Mouse (Mus musculus): ENCODE data around the gene Dop1b. TPM values are rescaled to one million over a fixed set of nuclear protein-coding genes. Genes with fewer than 3 reads are reported as not detected.
"Not testable (repeated sequence)": the region's sequence is repeated elsewhere in the genome, so short reads cannot be mapped to it uniquely, and the experiment has no call there.

Gene Dop1b
- polyA plus RNA-seq, 1 experiment = 63.3 TPM

GRCm38 (mm10) chr16:93766956-93767355, 55.3 kb downstream of the Dop1b start:
- TF ChIP-seq POLR2A (IDR thresholded peaks at IDR 0.05; ENCODE audit: borderline replicate concordance, extremely low read depth, insufficient read depth, insufficient read length, poor library complexity, severe bottlenecking) (no peak), CTCF (IDR thresholded peaks at IDR 0.05; ENCODE audit: borderline replicate concordance, extremely low read depth, insufficient read depth, insufficient read length) (peak; percentile 52; the same call in 1 of the 2 replicates)
- peak; percentile 49 for DNase-seq (ENCODE audit: low read depth)

DNA sequence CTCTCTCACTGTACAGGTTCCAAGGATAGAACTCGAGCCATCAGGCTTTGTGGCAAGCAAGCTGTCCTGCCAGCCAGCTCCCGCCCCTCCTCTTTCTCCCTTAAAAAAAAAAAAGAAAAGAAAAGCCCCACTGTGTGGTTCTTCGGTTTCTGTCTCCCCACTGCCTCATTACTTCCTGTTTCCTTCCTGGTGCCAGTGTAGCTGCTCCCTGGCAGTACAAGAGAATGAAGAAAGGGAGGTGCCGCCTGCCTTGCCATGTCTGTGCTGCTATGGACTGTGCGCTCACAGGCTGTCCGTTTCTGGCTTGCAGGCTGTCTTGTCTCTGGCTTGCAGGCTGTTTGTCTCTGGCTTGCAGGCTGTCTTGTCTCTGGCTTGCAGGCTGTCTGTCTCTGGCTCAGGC, 55.8 kb downstream of the Dop1b start:
- TF ChIP-seq POLR2A (IDR thresholded peaks at IDR 0.05; ENCODE audit: borderline replicate concordance, extremely low read depth, insufficient read depth, insufficient read length, poor library complexity, severe bottlenecking) (no peak), CTCF (IDR thresholded peaks at IDR 0.05; ENCODE audit: borderline replicate concordance, extremely low read depth, insufficient read depth, insufficient read length) (no peak)
- DNase-seq (ENCODE audit: low read depth) = no peak

DNA sequence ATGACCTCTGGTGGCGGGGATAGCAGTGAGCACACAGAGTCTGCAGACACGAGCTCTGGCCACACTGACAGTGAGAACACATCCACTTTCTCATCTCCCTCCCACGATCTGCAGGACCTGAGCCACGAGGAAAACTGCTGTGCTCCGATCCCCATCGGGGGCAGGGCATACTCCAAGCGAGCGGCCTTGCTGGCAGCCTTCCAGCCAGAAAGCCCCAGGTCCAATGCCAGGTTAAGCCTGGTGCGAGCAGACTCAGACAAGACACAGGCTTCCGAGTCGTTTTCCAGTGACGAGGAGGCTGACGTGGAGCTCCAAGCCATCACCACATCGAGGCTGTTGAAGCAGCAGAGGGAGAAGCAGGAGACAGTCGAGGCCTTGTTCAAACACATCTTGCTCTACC, 57.9 kb downstream of the Dop1b start:
- DNase-seq (ENCODE audit: low read depth) = no peak

GRCm38 (mm10) chr16:93770271-93770926, 58.7 kb downstream of the Dop1b start:
- peak; percentile 17 for DNase-seq (ENCODE audit: low read depth)
- no peak for TF ChIP-seq CTCF (IDR thresholded peaks at IDR 0.05; ENCODE audit: borderline replicate concordance, extremely low read depth, insufficient read depth, insufficient read length)
- no peak for TF ChIP-seq POLR2A (IDR thresholded peaks at IDR 0.05; ENCODE audit: borderline replicate concordance, extremely low read depth, insufficient read depth, insufficient read length, poor library complexity, severe bottlenecking)

More for the DNA sequence above, 57.9 kb downstream of the Dop1b start:
- TF ChIP-seq CTCF (IDR thresholded peaks at IDR 0.05; ENCODE audit: borderline replicate concordance, extremely low read depth, insufficient read depth, insufficient read length) (no peak), POLR2A (IDR thresholded peaks at IDR 0.05; ENCODE audit: borderline replicate concordance, extremely low read depth, insufficient read depth, insufficient read length, poor library complexity, severe bottlenecking) (no peak)

DNA sequence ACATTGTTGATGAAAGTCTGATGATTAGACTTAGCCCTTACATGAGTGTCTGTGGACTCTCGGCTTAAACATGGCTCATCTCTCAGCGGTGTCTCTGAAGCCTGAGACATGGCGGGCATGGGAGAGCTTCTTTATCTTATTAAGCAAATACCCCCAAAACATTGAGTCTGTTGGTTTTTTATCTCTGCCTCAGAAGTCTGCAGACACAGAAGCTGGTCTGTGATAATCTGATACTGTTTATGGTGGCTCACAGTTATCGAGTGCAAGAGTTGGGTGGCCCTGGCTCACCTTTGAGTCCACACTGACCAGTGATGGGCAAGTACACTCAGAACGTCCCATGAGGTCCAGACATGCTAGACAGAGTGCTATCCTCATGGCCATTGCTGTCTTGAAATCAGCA, 63.0 kb downstream of the Dop1b start:
- no peak for TF ChIP-seq CTCF (IDR thresholded peaks at IDR 0.05; ENCODE audit: borderline replicate concordance, extremely low read depth, insufficient read depth, insufficient read length)
- TF ChIP-seq POLR2A (IDR thresholded peaks at IDR 0.05; ENCODE audit: borderline replicate concordance, extremely low read depth, insufficient read depth, insufficient read length, poor library complexity, severe bottlenecking) = no peak
- no peak for DNase-seq (ENCODE audit: low read depth)

DNA sequence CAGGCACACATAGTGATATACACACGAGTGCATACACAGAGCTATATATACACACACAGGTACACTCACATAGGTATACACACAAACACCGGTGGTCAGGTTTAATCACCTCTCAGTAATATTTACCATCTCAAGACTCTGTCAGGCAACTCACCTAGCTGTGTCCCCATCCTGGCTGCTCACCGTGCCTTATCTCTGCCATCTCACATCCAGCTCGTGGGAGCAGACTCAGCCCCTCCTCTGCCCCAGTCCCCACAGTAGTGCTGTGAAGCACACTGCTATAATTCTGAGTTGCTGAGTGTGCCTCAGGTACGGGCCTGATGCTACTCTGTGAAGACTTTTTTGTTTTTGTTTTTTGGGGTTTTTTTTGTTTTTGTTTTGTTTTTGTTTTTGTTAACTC, 64.8 kb downstream of the Dop1b start:
- TF ChIP-seq CTCF (IDR thresholded peaks at IDR 0.05; ENCODE audit: borderline replicate concordance, extremely low read depth, insufficient read depth, insufficient read length) (no peak), POLR2A (IDR thresholded peaks at IDR 0.05; ENCODE audit: borderline replicate concordance, extremely low read depth, insufficient read depth, insufficient read length, poor library complexity, severe bottlenecking) (no peak)
- no peak for DNase-seq (ENCODE audit: low read depth)

- TF ChIP-seq POLR2A (IDR thresholded peaks at IDR 0.05; ENCODE audit: borderline replicate concordance, extremely low read depth, insufficient read depth, insufficient read length, poor library complexity, severe bottlenecking) (no peak), CTCF (IDR thresholded peaks at IDR 0.05; ENCODE audit: borderline replicate concordance, extremely low read depth, insufficient read depth, insufficient read length) (no peak)
Observed at GRCm38 (mm10) chr16:93777247-93777999, 65.7 kb downstream of the Dop1b start.

DNA sequence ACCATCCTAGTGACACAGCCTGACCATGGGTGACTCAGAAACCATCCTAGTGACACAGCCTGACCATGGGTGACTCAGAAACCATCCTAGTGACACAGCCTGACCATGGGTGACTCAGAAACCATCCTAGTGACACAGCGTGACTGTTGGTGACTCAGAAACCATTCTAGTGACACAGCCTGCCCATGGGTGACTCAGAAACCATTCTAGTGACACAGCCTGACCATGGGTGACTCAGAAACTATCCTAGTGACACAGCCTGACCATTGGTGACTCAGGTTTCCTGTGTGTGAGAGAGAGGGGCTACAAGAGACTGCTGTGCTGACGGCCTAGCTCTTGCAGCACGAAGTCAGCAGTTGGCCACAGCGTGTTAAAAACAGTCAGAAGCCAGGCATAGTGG, 66.7 kb downstream of the Dop1b start:
- DNase-seq (ENCODE audit: low read depth) = not testable (repeated sequence)

More at GRCm38 (mm10) chr16:93777247-93777999, 65.7 kb downstream of the Dop1b start:
- no peak for DNase-seq (ENCODE audit: low read depth)

DNA sequence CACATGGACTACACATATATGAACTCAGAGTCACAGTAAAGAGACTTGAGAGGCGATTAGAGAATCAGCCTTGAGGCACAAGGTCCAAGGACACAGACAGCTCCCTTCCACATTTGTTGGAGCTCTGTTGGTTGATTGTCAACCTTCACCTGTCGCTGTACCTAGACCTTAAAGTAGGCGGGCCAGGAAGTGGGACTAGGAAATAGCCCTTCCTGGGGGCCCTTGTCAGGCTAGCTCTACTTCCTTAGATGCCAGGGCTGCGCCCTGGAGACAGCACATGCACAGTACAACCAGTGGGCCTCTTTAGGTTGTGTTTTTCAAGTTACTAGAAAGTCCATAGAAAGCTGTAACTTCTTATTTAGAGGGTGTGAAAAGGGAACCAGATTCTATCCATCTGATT, 67.8 kb downstream of the Dop1b start:
- no peak for TF ChIP-seq POLR2A (IDR thresholded peaks at IDR 0.05; ENCODE audit: borderline replicate concordance, extremely low read depth, insufficient read depth, insufficient read length, poor library complexity, severe bottlenecking)
- no peak for TF ChIP-seq CTCF (IDR thresholded peaks at IDR 0.05; ENCODE audit: borderline replicate concordance, extremely low read depth, insufficient read depth, insufficient read length)

DNA sequence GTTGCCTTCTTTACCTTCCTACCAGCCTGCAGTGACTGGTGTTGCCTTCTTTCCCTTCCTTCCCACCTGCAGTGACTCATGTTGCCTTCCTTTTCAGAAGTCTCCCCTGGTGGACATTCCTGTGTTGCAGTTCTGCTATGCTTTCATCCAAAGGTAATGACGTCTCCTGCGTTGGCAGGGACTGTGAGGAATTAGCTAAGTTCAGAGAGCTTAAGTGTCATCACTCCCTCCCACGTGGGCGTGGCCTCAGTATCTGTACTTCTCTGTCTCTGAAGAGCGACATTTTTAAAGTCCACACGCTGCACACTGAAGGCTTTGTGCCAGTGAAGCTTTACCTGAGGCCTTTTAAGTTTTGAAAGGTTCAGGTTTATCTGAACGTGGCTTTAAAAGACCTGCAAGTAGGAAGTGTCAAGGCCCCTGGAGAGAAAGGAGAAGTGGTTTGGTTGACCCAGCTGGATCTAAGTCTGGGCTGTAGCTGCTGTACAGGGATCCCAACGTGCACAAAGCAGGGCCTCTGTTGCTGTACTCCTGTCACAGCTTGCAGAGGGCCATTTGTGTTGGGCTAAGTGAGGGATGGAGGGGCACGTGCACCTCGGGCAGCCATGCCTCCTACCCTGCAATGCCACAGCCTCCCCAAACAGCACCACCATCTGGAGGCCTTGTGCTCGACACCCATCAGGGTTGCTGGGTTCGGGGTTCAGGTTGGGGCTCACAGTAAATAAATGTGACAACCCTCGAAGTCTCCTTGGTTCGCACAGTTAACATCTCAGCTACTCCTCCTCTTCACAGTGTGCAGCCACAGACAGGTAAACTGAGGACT, 69.2 kb downstream of the Dop1b start:
- DNase-seq (ENCODE audit: low read depth) = no peak
- TF ChIP-seq CTCF (IDR thresholded peaks at IDR 0.05; ENCODE audit: borderline replicate concordance, extremely low read depth, insufficient read depth, insufficient read length) (no peak), POLR2A (IDR thresholded peaks at IDR 0.05; ENCODE audit: borderline replicate concordance, extremely low read depth, insufficient read depth, insufficient read length, poor library complexity, severe bottlenecking) (no peak)

More for the DNA sequence above, 67.8 kb downstream of the Dop1b start:
- DNase-seq (ENCODE audit: low read depth) = no peak

DNA sequence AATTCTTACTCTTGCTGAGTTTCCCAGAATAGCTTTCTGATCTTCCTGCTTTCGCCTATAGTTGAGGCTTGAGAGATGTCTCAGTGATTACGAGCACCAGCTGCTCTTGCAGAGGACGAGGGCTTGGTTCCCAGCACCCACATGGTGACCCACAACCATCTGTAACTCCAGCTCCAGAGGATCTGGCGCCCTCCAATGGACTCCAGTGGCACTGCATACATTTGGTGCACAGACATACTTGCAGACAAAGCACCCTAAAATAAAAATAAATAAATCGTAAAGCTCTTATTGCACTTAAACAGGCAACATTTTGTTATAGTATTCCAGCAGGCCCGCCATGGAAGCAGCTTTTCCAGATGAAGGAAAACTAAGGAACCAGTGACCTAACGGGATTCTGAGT, 72.5 kb downstream of the Dop1b start:
- DNase-seq (ENCODE audit: low read depth) = no peak
- TF ChIP-seq POLR2A (IDR thresholded peaks at IDR 0.05; ENCODE audit: borderline replicate concordance, extremely low read depth, insufficient read depth, insufficient read length, poor library complexity, severe bottlenecking) (no peak), CTCF (IDR thresholded peaks at IDR 0.05; ENCODE audit: borderline replicate concordance, extremely low read depth, insufficient read depth, insufficient read length) (no peak)
